Mouse (Mus musculus): ENCODE results near the gene Sppl2c. TPM values are rescaled to one million over a fixed set of nuclear protein-coding genes. Genes with fewer than 3 reads are reported as not detected.

Gene Sppl2c
- not detected in 2 replicates for polyA plus RNA-seq (2012; rRNA removed)

DNA sequence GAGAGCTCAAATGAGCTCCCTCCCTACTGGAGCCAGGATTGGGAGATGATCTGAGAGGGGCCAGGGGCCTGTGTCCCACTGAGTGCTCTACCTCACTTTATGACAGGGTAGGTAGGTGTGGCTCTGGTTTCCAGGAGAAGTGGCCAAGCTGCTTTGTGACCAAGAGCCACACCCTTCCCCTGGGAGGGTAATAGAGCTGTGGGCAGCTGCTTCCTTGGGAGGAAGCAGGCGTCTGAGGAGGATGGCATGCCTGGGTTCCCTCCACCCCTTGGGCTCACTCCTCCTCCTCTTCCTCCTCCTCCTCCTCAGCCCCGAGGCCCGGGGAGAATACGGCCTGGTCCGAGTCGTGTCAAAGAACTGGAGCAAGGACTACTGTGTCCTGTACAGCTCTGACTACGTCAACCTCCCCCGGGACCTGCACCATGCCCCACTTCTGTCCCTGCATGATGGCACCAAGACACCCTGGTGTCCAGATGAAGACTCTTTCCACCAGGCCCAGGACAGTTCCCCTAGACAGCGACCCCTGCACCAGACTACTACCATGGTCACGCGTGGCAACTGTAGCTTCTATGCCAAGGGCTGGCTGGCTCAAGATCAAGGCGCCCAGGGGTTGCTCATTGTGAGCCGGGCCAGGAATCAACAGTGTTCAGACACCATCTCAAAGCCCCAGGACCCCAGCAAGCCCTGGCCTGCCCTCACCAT, at the start of gene Sppl2c:
Sppl2c (plus strand) TSS at position 193 of the 702 bp plus-strand sequence.

DNA sequence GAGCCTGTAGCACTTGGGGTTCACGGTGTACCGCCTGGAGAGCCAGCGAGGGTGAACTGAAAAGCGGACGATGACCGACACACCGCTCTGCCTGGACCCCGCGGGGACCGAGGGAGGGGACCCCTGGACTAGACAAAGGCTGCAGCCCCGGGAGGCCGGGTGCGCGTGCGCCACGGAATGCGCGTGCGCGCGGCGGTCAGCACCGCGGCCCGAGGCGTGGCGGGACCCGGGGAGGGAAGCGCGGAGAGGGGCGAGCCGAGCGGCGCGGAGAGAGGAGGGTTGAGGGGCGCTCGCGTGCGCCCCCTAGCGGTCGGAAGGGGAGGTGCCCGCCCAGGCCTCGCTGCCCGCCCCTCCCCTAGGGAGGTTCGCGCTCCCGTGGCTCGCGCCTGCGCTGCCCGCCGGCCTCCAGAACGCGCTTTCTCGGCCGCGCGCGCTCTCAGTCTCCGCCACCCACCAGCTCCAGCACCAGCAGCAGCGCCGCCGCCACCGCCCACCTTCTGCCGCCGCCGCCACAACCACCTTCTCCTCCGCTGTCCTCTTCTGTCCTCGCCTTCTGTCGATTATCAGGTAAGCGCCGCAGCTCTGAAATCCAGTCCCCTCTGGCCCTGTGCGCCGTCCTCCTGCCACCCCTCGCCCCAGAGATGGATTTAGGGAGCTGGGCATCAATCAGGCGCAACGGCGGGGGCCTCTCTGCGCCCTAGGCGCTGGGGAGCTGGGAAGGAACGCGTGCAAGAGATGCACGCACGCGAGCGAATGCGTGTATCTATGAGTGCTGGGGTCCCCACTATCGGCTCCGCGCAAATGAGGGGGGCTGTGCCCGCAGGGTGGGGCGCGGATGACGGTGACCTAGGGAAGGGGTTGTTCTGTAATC, 45.1 kb downstream of the Sppl2c start, which contains the start of gene Mapt:
Mapt (plus strand) TSS at position 350 of the 871 bp plus-strand sequence.

Other genes with a start within 250 kb of the Sppl2c start
- 14.1 and 15.9 TPM in 2 replicates for gene Nsf, start 232.3 kb upstream of the Sppl2c start, polyA plus RNA-seq (2012; rRNA removed)
- 12.2 and 13.5 TPM in 2 replicates for gene Arf2, start 219.6 kb upstream of the Sppl2c start, polyA plus RNA-seq (2012; rRNA removed)
- not detected in 2 replicates for gene Crhr1, start 53.5 kb upstream of the Sppl2c start, polyA plus RNA-seq (2012; rRNA removed)
- 0.16 and 0.21 TPM in 2 replicates for gene Mapt, start 45.1 kb downstream of the Sppl2c start, polyA plus RNA-seq (2012; rRNA removed)